Mouse (Mus musculus) cerebellum, adult 2 months (tissue): ENCODE results near the gene Sorcs1.

Source experiments
- CTCF ChIP-seq: fragments of 200-500 bp; IDR thresholded peaks from 2 replicates; pipeline ENCODE4 v1.5.1; 2011; ENCODE audit warnings: low read depth, mild to moderate bottlenecking, control low read depth, low read length, moderate library complexity, borderline replicate concordance; ENCODE audit not compliant: insufficient read depth
- POLR2A ChIP-seq: fragments of 200-500 bp; IDR thresholded peaks from 2 replicates; pipeline ENCODE4 v1.6.1; 2011; ENCODE audit warnings: low read length, control low read depth, borderline replicate concordance; ENCODE audit not compliant: insufficient read depth

DNA sequence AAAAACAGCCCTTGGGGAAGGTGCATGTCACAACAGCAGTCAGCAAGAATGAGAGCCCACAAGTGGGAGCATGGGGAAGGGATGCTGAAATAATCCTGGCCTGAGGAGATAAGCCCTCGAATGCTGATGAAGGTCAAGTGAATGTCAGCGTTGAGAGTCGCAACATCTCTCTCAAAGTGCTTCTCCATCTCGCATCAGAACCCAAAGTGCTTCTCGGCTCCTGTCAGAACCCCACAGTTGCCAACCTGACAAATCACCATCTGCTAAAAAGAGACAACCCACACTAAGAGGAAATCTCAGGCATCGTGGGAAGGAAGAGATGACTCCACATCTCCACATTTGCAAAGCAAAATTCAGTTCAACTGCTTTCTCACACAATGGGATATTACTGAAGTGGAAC, 119.7 kb downstream of the Sorcs1 start:
- TF ChIP-seq POLR2A = no peak
- no peak for TF ChIP-seq CTCF
